Mouse (Mus musculus) layer of hippocampus, adult 9-10 months (tissue): ENCODE measurements at regions not wholly inside any gene's neighbourhood (a gene's known extent, or its start where the extent isn't known, plus 50 kb on each side); places are given as distances from the start of the nearest gene placed in this dataset.
A peak's percentile ranks its signal among the peaks of the same experiment; 100 is the strongest.
"Not testable (repeated sequence)": the region's sequence is repeated elsewhere in the genome, so short reads cannot be mapped to it uniquely, and the experiment has no call there.

Experiments used
- DNase-seq: peaks from one replicate; pipeline ENCODE4 v3.0.0; 2022; ENCODE audit warnings: low spot score

- no peak for DNase-seq
Observed at GRCm38 (mm10) chr6:66397411-66397810, 137.8 kb upstream of the Mad2l1 start.

GRCm38 (mm10) chr6:66398674-66399073 lies 136.5 kb upstream of the Mad2l1 start:
- DNase-seq, result no peak

GRCm38 (mm10) chr6:66399091-66399755 lies 136.0 kb upstream of the Mad2l1 start:
- peak; percentile 10 for DNase-seq

GRCm38 (mm10) chr6:66401468-66401867 lies 133.7 kb upstream of the Mad2l1 start:
- DNase-seq, result no peak

GRCm38 (mm10) chr6:66401868-66402440 lies 133.2 kb upstream of the Mad2l1 start:
- no peak for DNase-seq

- DNase-seq, result no peak
Observed at GRCm38 (mm10) chr6:66414822-66415221, 120.4 kb upstream of the Mad2l1 start.

- no peak for DNase-seq
Observed at GRCm38 (mm10) chr6:66419452-66420041, 115.6 kb upstream of the Mad2l1 start.

- no peak for DNase-seq
Observed at GRCm38 (mm10) chr6:66428370-66428769, 106.8 kb upstream of the Mad2l1 start.

GRCm38 (mm10) chr6:66450408-66450807 lies 84.8 kb upstream of the Mad2l1 start:
- DNase-seq, result not testable (repeated sequence)

GRCm38 (mm10) chr6:66458172-66458571 lies 77.0 kb upstream of the Mad2l1 start:
- DNase-seq, result no peak

- DNase-seq, result no peak
Observed at GRCm38 (mm10) chr6:66464540-66464939, 70.7 kb upstream of the Mad2l1 start.

- DNase-seq, result no peak
Observed at GRCm38 (mm10) chr6:66465137-66465853, 69.9 kb upstream of the Mad2l1 start.

- DNase-seq, result peak; percentile 36
Observed at GRCm38 (mm10) chr6:66466757-66467156, 68.4 kb upstream of the Mad2l1 start.

GRCm38 (mm10) chr6:66470627-66471249 lies 64.5 kb upstream of the Mad2l1 start:
- no peak for DNase-seq

- DNase-seq, result no peak
Observed at GRCm38 (mm10) chr6:66471786-66472185, 63.4 kb upstream of the Mad2l1 start.

- DNase-seq, result no peak
Observed at GRCm38 (mm10) chr6:66472697-66473096, 62.5 kb upstream of the Mad2l1 start.

GRCm38 (mm10) chr6:66477575-66477974 lies 57.6 kb upstream of the Mad2l1 start:
- no peak for DNase-seq

GRCm38 (mm10) chr6:66478326-66478964 lies 56.7 kb upstream of the Mad2l1 start:
- DNase-seq, result no peak

- no peak for DNase-seq
Observed at GRCm38 (mm10) chr6:66479576-66479975, 55.6 kb upstream of the Mad2l1 start.

- DNase-seq, result no peak
Observed at GRCm38 (mm10) chr6:66480207-66480606, 55.0 kb upstream of the Mad2l1 start.

- no peak for DNase-seq
Observed at GRCm38 (mm10) chr6:66482797-66483196, 52.4 kb upstream of the Mad2l1 start.
